Comparison of ENCODE assay signal across 9 mouse cellular contexts in genomic region chrX:85084237-85085153, GRCm38 (mm10).
DNase-seq lines count a peak whose midpoint lies in the region; ATAC-seq and TF ChIP-seq lines count a peak whose summit lies in the region.
"Had no signal": no experiment of that assay in that cellular context is flagged by ENCODE, and none has a peak within 500 bp of the region (broad histone marks: within the 10 kb centered on the region; RNA-seq: fewer than 3 reads in every experiment).

No protein-coding gene starts in this region.

- H3K27me3 ChIP-seq in hindbrain, postnatal 0 days (ENCODE audit: insufficient read depth, low read length), result no peaks in the 10 kb centered on the region
- no peaks in the 10 kb centered on the region for H3K27me3 ChIP-seq in hindbrain, embryonic 11.5 days (ENCODE audit: control insufficient read depth, insufficient read depth, low read length)
- no peaks in the 10 kb centered on the region for H3K27me3 ChIP-seq in heart, embryonic 13.5 days (replicated peaks)
- no peaks in the 10 kb centered on the region for H3K27me3 ChIP-seq in lung, postnatal 0 days (replicated peaks; ENCODE audit: insufficient read depth, low read length)

- no peak for ATAC-seq in hindbrain, postnatal 0 days
- ATAC-seq in hindbrain, embryonic 11.5 days (ENCODE audit: low FRiP score), result no peak
- ATAC-seq in heart, embryonic 13.5 days (ENCODE audit: extremely low read depth, insufficient number of reproducible peaks, low FRiP score, low TSS enrichment), result no peak
- ATAC-seq in lung, postnatal 0 days, result peak; percentile 80
- ATAC-seq in activated CD4-positive, CD25-positive, alpha-beta regulatory T cell, adult 4 months, result no peak

- DNase-seq in hindbrain, postnatal 0 days (ENCODE audit: low spot score), result peak; percentile 1
- no peak for DNase-seq in hindbrain, embryonic 11.5 days (ENCODE audit: low spot score)
- DNase-seq in R1 (ENCODE audit: low read depth, low spot score), result peak; percentile 43
- peak; percentile 56 for DNase-seq in lung, postnatal 0 days (ENCODE audit: low spot score)
- DNase-seq in kidney, adult 9 months, result no peak
- DNase-seq in urinary bladder, postnatal 10 days (ENCODE audit: low spot score), result no peak

- no peak overlapping the region for H3K4me2 ChIP-seq in hindbrain, postnatal 0 days (ENCODE audit: low read depth, low read length)
- no peak overlapping the region for H3K4me2 ChIP-seq in hindbrain, embryonic 11.5 days (replicated peaks; ENCODE audit: low read depth, low read length)
- H3K4me2 ChIP-seq in heart, embryonic 13.5 days, result no peak overlapping the region
- H3K4me2 ChIP-seq in lung, postnatal 0 days (replicated peaks; ENCODE audit: low read depth, low read length), result no peak overlapping the region
- H3K4me2 ChIP-seq: hindbrain, embryonic 14.5 days had no signal

- H3K4me1 ChIP-seq in hindbrain, postnatal 0 days (ENCODE audit: insufficient read depth, low read length), result no peaks in the 10 kb centered on the region
- H3K4me1 ChIP-seq in hindbrain, embryonic 11.5 days (replicated peaks; ENCODE audit: control insufficient read depth, insufficient read depth, low read length), result no peaks in the 10 kb centered on the region
- H3K4me1 ChIP-seq in heart, embryonic 13.5 days, result peaks cover 12% of the 10 kb centered on the region; the same call in 1 of the 2 replicates
- no peaks in the 10 kb centered on the region for H3K4me1 ChIP-seq in lung, postnatal 0 days (ENCODE audit: insufficient read depth, low read depth, low read length)

- H3K9me3 ChIP-seq in hindbrain, postnatal 0 days (ENCODE audit: low read length), result no peaks in the 10 kb centered on the region
- no peaks in the 10 kb centered on the region for H3K9me3 ChIP-seq in hindbrain, embryonic 11.5 days (ENCODE audit: control insufficient read depth, low read length)
- H3K9me3 ChIP-seq in heart, embryonic 13.5 days, result no peaks in the 10 kb centered on the region
- no peaks in the 10 kb centered on the region for H3K9me3 ChIP-seq in lung, postnatal 0 days (ENCODE audit: low read length)

- peak overlapping the region; percentile 41; the same call in 1 of the 2 replicates for H3K27ac ChIP-seq in hindbrain, postnatal 0 days
- H3K27ac ChIP-seq in hindbrain, embryonic 11.5 days (ENCODE audit: low read depth, low read length), result no peak overlapping the region
- H3K27ac ChIP-seq in heart, embryonic 13.5 days (replicated peaks), result peak overlapping the region; percentile 28; the same call in 1 of the 2 replicates
- no peak overlapping the region for H3K27ac ChIP-seq in lung, postnatal 0 days (ENCODE audit: low read length)
- H3K27ac ChIP-seq: hindbrain, embryonic 14.5 days had no signal

- H3K9ac ChIP-seq in hindbrain, postnatal 0 days (replicated peaks; ENCODE audit: low read length), result no peak overlapping the region
- H3K9ac ChIP-seq in hindbrain, embryonic 11.5 days (ENCODE audit: low read depth, low read length), result no peak overlapping the region
- H3K9ac ChIP-seq in heart, embryonic 13.5 days, result no peak overlapping the region
- H3K9ac ChIP-seq in lung, postnatal 0 days (replicated peaks; ENCODE audit: low read depth), result no peak overlapping the region
- H3K9ac ChIP-seq: hindbrain, embryonic 14.5 days had no signal

- TF ChIP-seq EP300 in lung, postnatal 0 days (IDR thresholded peaks at IDR 0.05), result no peak

- WGBS in hindbrain, postnatal 0 days, result 56% methylated on average over 8 of the region's 8 CpGs
- WGBS in hindbrain, embryonic 11.5 days, result 63% methylated on average over 8 of the region's 8 CpGs
- 43% methylated on average over 8 of the region's 8 CpGs for WGBS in heart, embryonic 13.5 days
- 44% methylated on average over 8 of the region's 8 CpGs for WGBS in lung, postnatal 0 days

- no peak overlapping the region for H3K4me3 ChIP-seq in hindbrain, postnatal 0 days (ENCODE audit: low read length)
- no peak overlapping the region for H3K4me3 ChIP-seq in hindbrain, embryonic 11.5 days (ENCODE audit: low read depth, low read length)
- H3K4me3 ChIP-seq in heart, embryonic 13.5 days, result no peak overlapping the region
- no peak overlapping the region for H3K4me3 ChIP-seq in lung, postnatal 0 days (ENCODE audit: low read depth, low read length)

- no peak for TF ChIP-seq CTCF in hindbrain, postnatal 0 days (IDR thresholded peaks at IDR 0.05; ENCODE audit: low read depth)
- TF ChIP-seq CTCF in lung, postnatal 0 days (IDR thresholded peaks at IDR 0.05), result no peak

- H3K36me3 ChIP-seq in hindbrain, postnatal 0 days (ENCODE audit: insufficient read depth, low read length), result no peaks in the 10 kb centered on the region
- H3K36me3 ChIP-seq in hindbrain, embryonic 11.5 days (ENCODE audit: control insufficient read depth, insufficient read depth, low read length), result no peaks in the 10 kb centered on the region
- no peaks in the 10 kb centered on the region for H3K36me3 ChIP-seq in heart, embryonic 13.5 days
- no peaks in the 10 kb centered on the region for H3K36me3 ChIP-seq in lung, postnatal 0 days (ENCODE audit: insufficient read depth, low read length)

Comparison
In these comparisons a context has a peak if more than half of its experiments do, and no peak if none do; other contexts are left out.
1. DNase-seq: peak in hindbrain, postnatal 0 days (single experiment), R1 (single experiment) and lung, postnatal 0 days (single experiment); none in hindbrain, embryonic 11.5 days (single experiment), kidney, adult 9 months (single experiment) and urinary bladder, postnatal 10 days (single experiment).
2. H3K27ac ChIP-seq: peak in hindbrain, postnatal 0 days (single experiment) and heart, embryonic 13.5 days (single experiment); none in hindbrain, embryonic 11.5 days (single experiment) and lung, postnatal 0 days (single experiment).